Mouse (Mus musculus): ENCODE data around the gene Ube2e2. TPM values are rescaled to one million over a fixed set of nuclear protein-coding genes. Genes with fewer than 3 reads are reported as not detected.

The Ube2e2 gene
- 58.1 and 61.6 TPM in 2 replicates for polyA plus RNA-seq (2015; fragmentation: Nextera tagmentation; extraction: Ambion mirVana)

GRCm38 (mm10) chr14:18893947-18894445 is at the start of gene Ube2e2:
TSS of gene Ube2e2 (minus strand) at chr14:18894267.

Measured in urinary bladder, postnatal 0 days (tissue).